Mouse (Mus musculus): ENCODE data around the gene Ypel1. TPM values are rescaled to one million over a fixed set of nuclear protein-coding genes. Genes with fewer than 3 reads are reported as not detected.

The Ypel1 gene
- total RNA-seq (2021) = 10 to 100 TPM; 46.1 to 50.4 TPM

- intact Hi-C loops (cut with DNase I) = loop anchor here (5.0 kb wide), 2 partner anchors 87 to 137 kb away; partner anchors contain the start of gene Mapk1
- peak; percentile 89 to 90 for DNase-seq (ENCODE audit: low spot score in 2 of 2)
These were observed at the start of gene Ypel1 for GRCm38 (mm10) chr16:17069511-17070443. TSS of gene Ypel1 (plus strand) at chr16:17069696.

- intact Hi-C loops (cut with DNase I) = no loop called here
- DNase-seq (ENCODE audit: low spot score in 2 of 2) = peak in 1 of 2 experiments; percentile 15
These were observed 44.9 kb upstream of the Ypel1 start for GRCm38 (mm10) chr16:17024469-17025148.

GRCm38 (mm10) chr16:17029971-17030695 lies 39.4 kb upstream of the Ypel1 start:
- intact Hi-C loops (cut with DNase I) = loop anchor here (1.0 to 5.0 kb wide), 2 partner anchors 101 to 118 kb away; no protein-coding TSS in a partner anchor
- peak in 1 of 2 experiments; percentile 83 for DNase-seq (ENCODE audit: low spot score in 2 of 2)

GRCm38 (mm10) chr16:17033754-17034153 lies 35.7 kb upstream of the Ypel1 start:
- intact Hi-C loops (cut with DNase I) = loop anchor here (5.0 kb wide), 1 partner anchor 121 kb away; no protein-coding TSS in a partner anchor
- DNase-seq (ENCODE audit: low spot score in 2 of 2) = no peak

GRCm38 (mm10) chr16:17040716-17041115 lies 28.8 kb upstream of the Ypel1 start:
- DNase-seq (ENCODE audit: low spot score in 2 of 2) = no peak
- intact Hi-C loops (cut with DNase I) = no loop called here

- DNase-seq (ENCODE audit: low spot score in 2 of 2) = no peak
- intact Hi-C loops (cut with DNase I) = no loop called here
These were observed 28.1 kb upstream of the Ypel1 start for GRCm38 (mm10) chr16:17041417-17041816.

GRCm38 (mm10) chr16:17044320-17044719 lies 25.2 kb upstream of the Ypel1 start:
- intact Hi-C loops (cut with DNase I) = no loop called here
- DNase-seq (ENCODE audit: low spot score in 2 of 2) = peak in 1 of 2 experiments; percentile 68

- intact Hi-C loops (cut with DNase I) = no loop called here
- no peak for DNase-seq (ENCODE audit: low spot score in 2 of 2)
These were observed 24.2 kb upstream of the Ypel1 start for GRCm38 (mm10) chr16:17045287-17045686.

GRCm38 (mm10) chr16:17049886-17050285 lies 19.6 kb upstream of the Ypel1 start:
- DNase-seq (ENCODE audit: low spot score in 2 of 2) = no peak
- intact Hi-C loops (cut with DNase I) = no loop called here

- no peak for DNase-seq (ENCODE audit: low spot score in 2 of 2)
- intact Hi-C loops (cut with DNase I) = no loop called here
These were observed 17.4 kb upstream of the Ypel1 start for GRCm38 (mm10) chr16:17052087-17052486.

- intact Hi-C loops (cut with DNase I) = no loop called here
- no peak for DNase-seq (ENCODE audit: low spot score in 2 of 2)
These were observed 15.6 kb upstream of the Ypel1 start for GRCm38 (mm10) chr16:17053903-17054302.

- peak; percentile 50 to 87 for DNase-seq (ENCODE audit: low spot score in 2 of 2)
These were observed 13.9 kb upstream of the Ypel1 start for GRCm38 (mm10) chr16:17055584-17055983.

GRCm38 (mm10) chr16:17062338-17062737 lies 7.2 kb upstream of the Ypel1 start:
- no peak for DNase-seq (ENCODE audit: low spot score in 2 of 2)
- intact Hi-C loops (cut with DNase I) = no loop called here

More at GRCm38 (mm10) chr16:17055584-17055983, 13.9 kb upstream of the Ypel1 start:
- intact Hi-C loops (cut with DNase I) = no loop called here

- no peak for DNase-seq (ENCODE audit: low spot score in 2 of 2)
- intact Hi-C loops (cut with DNase I) = no loop called here
These were observed 1.9 kb upstream of the Ypel1 start for GRCm38 (mm10) chr16:17067552-17067951.

- DNase-seq (ENCODE audit: low spot score in 2 of 2) = no peak
- intact Hi-C loops (cut with DNase I) = loop anchor here (5.0 kb wide), 2 partner anchors 88 to 138 kb away; partner anchors contain the start of gene Mapk1
These were observed 1.2 kb downstream of the Ypel1 start for GRCm38 (mm10) chr16:17070716-17071115.

GRCm38 (mm10) chr16:17073000-17073399 lies 3.5 kb downstream of the Ypel1 start:
- intact Hi-C loops (cut with DNase I) = loop anchor here (5.0 kb wide), 2 partner anchors 91 to 141 kb away; partner anchors contain the start of gene Mapk1
- DNase-seq (ENCODE audit: low spot score in 2 of 2) = peak in 1 of 2 experiments; percentile 70

GRCm38 (mm10) chr16:17076301-17076700 lies 6.8 kb downstream of the Ypel1 start:
- intact Hi-C loops (cut with DNase I) = no loop called here
- no peak for DNase-seq (ENCODE audit: low spot score in 2 of 2)

GRCm38 (mm10) chr16:17076869-17077268 lies 7.4 kb downstream of the Ypel1 start:
- intact Hi-C loops (cut with DNase I) = no loop called here

GRCm38 (mm10) chr16:17078101-17078500 lies 8.6 kb downstream of the Ypel1 start:
- DNase-seq (ENCODE audit: low spot score in 2 of 2) = peak in 1 of 2 experiments; percentile 40
- intact Hi-C loops (cut with DNase I) = no loop called here

More at GRCm38 (mm10) chr16:17076869-17077268, 7.4 kb downstream of the Ypel1 start:
- no peak for DNase-seq (ENCODE audit: low spot score in 2 of 2)

Measured in left cerebral cortex, postnatal 25 days (tissue).